Mouse (Mus musculus) ES-Bruce4 (cell line): Measurements from ENCODE around the gene Zfp770.

Experiments used
- CTCF ChIP-seq: IDR thresholded peaks from one replicate; pipeline ENCODE4 v1.8.1; 2011; ENCODE audit warnings: low read depth, low read length
- POLR2A ChIP-seq: IDR thresholded peaks from one replicate; pipeline ENCODE4 v1.8.1; 2011; ENCODE audit warnings: low read length; ENCODE audit not compliant: insufficient read depth

GRCm38 (mm10) chr2:114161978-114162377, 39.3 kb downstream of the Zfp770 start:
- no peak for TF ChIP-seq POLR2A
- no peak for TF ChIP-seq CTCF
